Mouse (Mus musculus) layer of hippocampus, adult 2 months (tissue): ENCODE data around the gene Nr2c2ap. TPM values are rescaled to one million over a fixed set of nuclear protein-coding genes. Genes with fewer than 3 reads are reported as not detected.

Experiments
- DNase-seq, 2 experiments: peaks; one replicate each; pipeline ENCODE4 v3.0.0; 2022; ENCODE audit warnings: low spot score in 2 of 2
- H3K27ac ChIP-seq: fragments of 200-600 bp; 2 replicates; pipeline ENCODE4 v1.8.1; 2022
- H3K4me3 ChIP-seq: fragments of 200-600 bp; 2 replicates; pipeline ENCODE4 v1.8.1; 2022; ENCODE audit warnings: mild to moderate bottlenecking
- CTCF ChIP-seq: fragments of 200-600 bp; conservative IDR thresholded peaks from 2 replicates; pipeline ENCODE4 v1.8.1; 2022; ENCODE audit warnings: antibody characterized with exemption, mild to moderate bottlenecking, moderate library complexity
- long read RNA-seq, 2 experiments: library from polyadenylated mRNA; stranded (forward); transcript quantifications; one replicate each; pipeline ENCODE4 v2.0.0; 2021; ENCODE audit warnings: borderline mapping rate in 2 of 2
- total RNA-seq, 2 experiments: library from RNA; stranded (reverse); gene quantifications; 2 replicates each; pipeline ENCODE4 v1.2.3; 2021

Gene Nr2c2ap
- total RNA-seq: 10 to 100 TPM; 29.2 to 32.8 TPM
- long read RNA-seq, experiment 1, transcript Nr2c2ap-202 (4 exons, 1,078 nt): major isoform, 6 of 26 reads
- long read RNA-seq, experiment 1, partial matches to known transcripts: 1 of 26 reads
- long read RNA-seq, experiment 1, other reads (novel, unspliced or antisense): 18 of 26 reads
- long read RNA-seq, experiment 2, transcript Nr2c2ap-202 (4 exons, 1,078 nt): major isoform, 11 of 25 reads
- long read RNA-seq, experiment 2, partial matches to known transcripts: 2 of 25 reads
- long read RNA-seq, experiment 2, other reads (novel, unspliced or antisense): 10 of 25 reads

DNA sequence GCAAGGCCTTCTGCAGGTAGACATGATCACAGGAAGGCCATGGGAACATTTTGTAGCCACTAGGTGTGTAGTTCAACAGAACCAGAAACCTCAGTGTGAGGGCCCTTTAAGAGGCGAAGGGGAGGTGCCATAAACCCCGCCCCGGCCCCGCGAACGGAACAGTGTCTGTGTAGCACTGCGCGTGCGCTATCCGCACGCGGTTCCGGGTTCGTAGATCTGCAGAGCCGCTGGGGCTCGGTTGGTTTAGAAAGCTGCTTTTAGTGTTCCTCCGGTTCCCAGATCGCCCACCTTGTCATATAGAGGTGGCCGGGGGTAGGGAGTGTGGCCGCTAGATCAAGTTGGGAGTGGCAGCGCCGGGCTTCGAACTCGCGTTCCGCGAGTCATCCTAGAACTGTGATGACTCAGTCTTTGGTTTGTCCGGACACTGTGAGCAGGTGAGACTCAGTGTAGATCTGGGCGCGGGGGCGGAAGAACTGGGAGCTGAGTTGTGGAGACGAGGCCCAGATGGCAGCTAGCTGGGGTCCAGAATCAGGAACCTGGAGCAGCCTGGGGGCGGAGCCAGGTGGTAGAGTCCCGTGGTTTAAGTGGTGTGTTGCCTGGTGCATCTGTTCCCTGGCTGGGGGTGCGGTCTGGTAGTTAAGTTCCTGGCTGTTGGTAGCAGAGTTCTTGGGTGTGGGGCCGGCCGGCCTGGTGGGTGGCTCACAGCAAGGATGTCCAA lies at the start of gene Nr2c2ap:
Gene Nr2c2ap (plus strand): TSS at position 168 of the 718 bp plus-strand sequence.
- peak within 1 kb of the TSS; percentile 77 for H3K4me3 ChIP-seq
- TF ChIP-seq CTCF: peak; percentile 50
- H3K27ac ChIP-seq: peak within 1 kb of the TSS; percentile 90
- DNase-seq: peak; percentile 73 to 83

DNA sequence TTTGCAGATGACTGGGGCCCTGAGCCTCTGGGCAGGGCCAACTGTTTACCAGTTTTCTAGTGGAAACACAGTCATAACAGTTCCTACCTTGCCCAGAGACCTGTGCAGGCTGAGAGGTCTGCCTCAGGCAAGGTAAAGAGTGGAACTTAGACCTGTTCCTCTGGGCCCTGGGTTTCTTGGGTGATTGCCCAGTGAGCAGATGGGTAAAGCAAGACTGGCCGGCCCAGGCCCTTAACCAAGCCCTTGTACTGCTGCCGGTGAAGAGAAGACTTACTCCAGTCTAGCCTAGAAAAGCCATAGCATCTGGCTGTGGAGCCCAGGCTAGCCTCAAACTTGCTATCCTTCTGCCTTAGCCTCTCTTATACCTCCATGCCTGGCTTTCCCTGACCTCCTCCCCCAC lies 49.2 kb upstream of the Nr2c2ap start:
- no peak overlapping the region for H3K4me3 ChIP-seq
- H3K27ac ChIP-seq: no peak overlapping the region
- DNase-seq: no peak
- TF ChIP-seq CTCF: no peak

DNA sequence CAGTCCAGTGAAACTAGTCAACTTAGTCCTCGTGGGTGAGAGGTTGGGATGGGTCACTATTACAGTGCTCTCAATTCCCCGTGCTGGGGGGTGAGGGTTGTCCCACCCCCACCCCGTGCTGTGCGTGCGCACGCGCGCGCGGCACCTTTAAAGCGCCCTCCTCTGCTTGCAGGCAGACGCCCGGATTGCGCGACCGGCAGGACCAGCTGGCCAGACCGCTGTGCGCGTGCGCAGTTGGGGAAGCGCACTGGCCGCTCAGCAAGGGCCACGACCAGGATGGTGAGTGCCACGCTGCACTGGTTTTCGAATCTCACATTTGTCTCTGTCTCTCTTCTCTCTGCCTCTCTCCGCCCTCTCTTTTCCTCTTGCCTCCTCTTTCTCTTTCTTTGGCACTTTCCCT lies 47.8 kb upstream of the Nr2c2ap start, which contains the start of gene Hapln4:
Gene Hapln4 (plus strand): TSS at position 173 of the 400 bp plus-strand sequence.
- 0 out of 2 replicates have a peak, but pooled peaks have one; percentile 10 for TF ChIP-seq CTCF
- DNase-seq: peak; percentile 47 to 53
- peak within 1 kb of the TSS; percentile 56 for H3K4me3 ChIP-seq
- H3K27ac ChIP-seq: peak within 1 kb of the TSS; percentile 18; the same call in 1 of the 2 replicates

DNA sequence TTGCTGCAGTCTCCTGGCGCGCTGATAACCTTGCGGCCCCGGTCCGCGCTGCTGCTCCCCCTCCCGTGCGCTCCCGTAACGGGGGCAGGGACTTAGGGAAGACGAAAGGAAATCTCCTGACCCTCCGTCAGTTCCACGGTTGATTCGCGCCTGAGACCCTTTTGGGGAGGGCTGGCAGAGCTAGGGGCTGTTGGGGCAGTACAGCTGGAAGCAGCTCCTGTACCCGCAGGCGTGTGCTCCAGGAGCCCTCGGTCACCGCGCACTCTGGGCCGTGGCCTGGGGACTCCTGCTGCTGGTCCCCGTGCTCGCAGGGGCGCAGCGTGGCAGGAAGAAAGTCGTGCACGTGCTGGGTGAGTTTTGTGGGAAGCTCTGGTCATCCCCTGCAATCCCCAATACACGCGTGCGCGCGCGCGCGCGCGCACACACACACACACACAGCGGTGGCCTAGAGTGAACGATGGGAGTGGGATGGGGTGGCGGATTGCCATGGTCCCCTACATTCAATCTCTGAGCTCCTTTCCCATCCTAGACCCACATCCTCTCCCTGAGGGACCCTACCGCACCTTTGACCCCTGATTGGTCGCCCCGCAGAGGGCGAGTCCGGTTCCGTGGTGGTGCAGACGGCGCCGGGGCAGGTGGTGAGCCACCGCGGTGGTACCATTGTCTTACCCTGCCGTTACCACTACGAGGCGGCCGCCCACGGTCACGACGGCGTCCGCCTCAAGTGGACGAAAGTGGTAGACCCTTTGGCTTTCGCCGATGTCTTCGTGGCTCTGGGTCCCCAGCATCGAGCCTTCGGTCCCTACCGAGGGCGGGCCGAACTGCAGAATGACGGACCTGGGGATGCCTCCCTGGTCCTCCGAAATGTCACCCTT lies 46.7 kb upstream of the Nr2c2ap start:
- H3K27ac ChIP-seq: no peak overlapping the region
- peak; percentile 26; the same call in 1 of the 2 replicates for TF ChIP-seq CTCF
- no peak for DNase-seq
- peak overlapping the region; percentile 56 for H3K4me3 ChIP-seq

DNA sequence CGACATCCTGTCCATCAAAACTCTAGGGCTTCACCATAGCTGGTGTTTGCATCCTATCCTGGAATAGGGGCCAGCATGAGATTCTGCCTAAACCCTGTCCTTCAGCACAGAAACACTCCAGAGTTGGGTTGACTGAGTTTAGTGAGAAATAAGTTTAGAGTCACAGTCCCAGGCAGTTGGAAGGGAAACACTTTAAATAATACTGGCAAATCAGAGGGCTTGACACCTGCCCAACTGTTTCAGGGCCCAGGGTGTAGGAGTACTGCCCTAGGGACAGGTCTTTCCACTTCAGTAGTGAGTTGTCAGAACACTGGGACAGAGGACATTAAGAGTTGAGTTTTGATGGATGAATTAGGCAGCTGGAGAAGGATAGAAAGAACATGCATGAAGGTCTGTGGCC lies 45.0 kb upstream of the Nr2c2ap start:
- H3K4me3 ChIP-seq: no peak overlapping the region
- TF ChIP-seq CTCF: no peak
- H3K27ac ChIP-seq: no peak overlapping the region
- DNase-seq: no peak

DNA sequence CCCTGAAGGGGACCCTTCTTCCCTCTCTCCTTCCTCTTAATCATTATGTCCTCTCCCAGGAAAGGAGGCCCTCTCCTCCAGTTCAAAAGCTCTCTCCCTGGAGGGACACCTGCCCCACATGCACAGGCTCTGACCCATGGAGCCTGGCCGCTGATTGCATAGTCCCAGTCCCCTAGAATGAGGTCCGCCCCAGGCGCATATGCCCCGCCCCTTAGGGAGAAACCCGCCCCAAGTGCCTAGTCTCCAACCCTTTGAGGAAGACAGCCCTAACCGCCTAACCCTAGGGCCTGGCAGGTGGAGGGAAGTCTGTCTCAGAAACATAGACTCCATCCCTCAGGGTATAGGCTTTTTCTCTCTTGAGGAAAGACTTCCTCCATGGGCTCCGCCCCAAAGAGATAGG lies 43.9 kb upstream of the Nr2c2ap start:
- no peak for DNase-seq
- H3K27ac ChIP-seq: no peak overlapping the region
- no peak for TF ChIP-seq CTCF
- H3K4me3 ChIP-seq: no peak overlapping the region

DNA sequence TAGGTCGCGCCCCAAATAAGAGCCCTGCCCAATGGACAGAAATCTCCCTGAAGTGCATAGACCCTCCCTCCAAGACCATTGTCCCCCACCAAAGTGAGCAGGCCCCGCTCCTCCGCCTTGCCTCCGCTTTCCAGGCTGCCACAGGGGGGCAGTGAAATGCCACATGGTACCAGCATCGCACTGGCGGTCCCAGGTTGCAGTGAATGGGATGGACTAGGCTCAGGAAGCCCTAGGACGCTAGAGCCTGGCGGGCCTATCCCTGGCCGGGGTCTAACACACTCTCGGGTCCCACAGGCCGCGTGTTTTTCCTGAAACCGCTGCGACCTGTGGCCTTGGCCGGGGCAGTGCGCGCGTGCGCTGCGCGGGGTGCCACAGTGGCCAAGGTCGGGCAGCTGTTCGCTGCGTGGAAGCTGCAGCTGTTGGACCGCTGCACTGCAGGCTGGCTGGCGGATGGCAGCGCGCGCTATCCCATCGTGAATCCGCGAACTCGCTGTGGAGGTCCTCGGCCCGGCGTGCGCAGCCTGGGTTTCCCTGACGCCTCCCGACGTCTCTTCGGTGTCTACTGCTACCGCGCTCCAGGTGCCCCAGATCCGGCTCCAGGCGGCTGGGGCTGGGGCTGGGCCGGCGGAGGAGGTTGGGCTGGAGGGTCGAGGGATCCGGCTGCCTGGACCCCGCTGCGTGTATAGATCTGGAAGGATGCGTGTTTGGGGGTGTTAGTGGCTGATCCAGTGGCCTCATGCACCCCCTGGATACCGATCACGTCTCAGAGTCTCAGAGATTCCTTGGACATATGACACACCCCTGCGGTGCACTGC lies 43.1 kb upstream of the Nr2c2ap start:
- peak; percentile 54 to 73 for DNase-seq
- peak overlapping the region; percentile 60 for H3K4me3 ChIP-seq
- peak overlapping the region; percentile 57 for H3K27ac ChIP-seq
- peak; percentile 90 for TF ChIP-seq CTCF

DNA sequence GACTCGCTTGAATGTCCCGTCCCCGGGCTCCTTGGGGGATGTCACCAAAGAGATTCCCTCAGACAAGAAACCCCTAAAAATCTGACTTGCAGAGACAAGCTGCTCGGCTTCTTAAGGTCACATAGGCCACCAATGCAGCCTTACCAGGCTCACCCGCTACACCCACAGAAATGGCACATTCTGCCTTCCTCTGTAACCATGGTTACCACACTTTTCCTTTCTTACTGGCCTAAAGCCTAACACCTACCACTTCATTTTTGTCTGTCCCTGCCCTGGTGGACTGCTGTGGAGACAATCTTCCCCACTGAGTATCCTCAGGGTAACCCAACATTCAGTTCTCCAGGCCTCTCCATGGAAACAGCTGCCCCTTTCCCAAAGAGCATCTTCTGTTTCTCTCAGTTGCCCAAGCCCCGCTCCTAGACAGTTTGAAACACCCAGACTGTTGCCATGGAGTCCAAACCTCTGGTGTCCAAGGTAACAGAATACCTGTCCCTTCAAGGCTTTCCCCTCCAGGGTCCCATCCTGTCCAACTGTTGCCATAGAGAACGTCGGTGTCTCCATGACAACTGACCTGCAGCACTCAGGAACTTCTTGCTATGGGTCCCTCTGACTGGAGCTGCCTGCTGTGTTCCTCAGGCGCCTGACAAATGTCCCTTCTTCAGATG lies 41.7 kb upstream of the Nr2c2ap start:
- no peak for DNase-seq

DNA sequence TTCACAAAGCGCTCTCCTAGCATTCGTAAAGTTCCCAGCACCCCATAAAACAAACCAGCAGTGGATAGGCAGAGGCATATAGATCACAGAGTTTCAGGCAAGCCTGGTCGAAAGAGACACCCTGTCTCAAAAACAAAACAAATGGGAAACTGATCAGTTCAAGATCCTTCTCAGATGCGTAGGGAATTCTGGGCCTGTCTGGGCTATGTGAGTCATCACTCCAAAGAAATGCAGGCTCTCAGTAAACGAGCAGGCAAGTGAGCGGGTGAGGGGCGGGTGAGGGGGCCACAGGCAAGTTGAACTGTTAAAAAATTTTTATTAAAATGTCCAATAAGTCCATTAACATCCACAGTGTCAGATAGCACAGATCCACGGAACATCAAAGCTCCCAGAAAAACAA lies 38.3 kb upstream of the Nr2c2ap start:
- DNase-seq: peak in 1 of 2 experiments; percentile 32
- H3K4me3 ChIP-seq: no peak overlapping the region
- peak overlapping the region; percentile 29; the same call in 1 of the 2 replicates for H3K27ac ChIP-seq
- no peak for TF ChIP-seq CTCF

More for the DNA sequence above, 41.7 kb upstream of the Nr2c2ap start:
- no peak for TF ChIP-seq CTCF
- no peak overlapping the region for H3K27ac ChIP-seq
- no peak overlapping the region for H3K4me3 ChIP-seq

DNA sequence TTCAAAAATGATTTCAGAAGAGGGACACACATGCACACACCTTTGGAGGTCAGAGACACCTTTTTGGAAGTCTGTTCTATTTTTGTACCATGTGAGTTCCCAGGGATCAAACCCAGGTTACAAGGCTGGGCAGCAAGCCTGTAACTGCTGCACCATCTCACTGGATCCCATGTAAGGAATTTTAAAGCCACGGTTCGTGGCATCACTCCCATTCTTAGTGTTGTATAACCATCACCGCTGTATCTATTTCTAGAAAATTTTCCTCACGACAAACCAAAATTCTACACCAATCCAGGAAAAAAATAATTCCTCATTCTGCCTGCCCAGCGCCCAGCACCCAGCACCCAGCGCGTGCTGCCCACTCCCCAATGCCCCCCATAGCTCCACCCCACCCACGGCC lies 31.9 kb upstream of the Nr2c2ap start:
- H3K4me3 ChIP-seq: no peak overlapping the region
- no peak for TF ChIP-seq CTCF
- no peak for DNase-seq
- peak overlapping the region; percentile 85 for H3K27ac ChIP-seq

DNA sequence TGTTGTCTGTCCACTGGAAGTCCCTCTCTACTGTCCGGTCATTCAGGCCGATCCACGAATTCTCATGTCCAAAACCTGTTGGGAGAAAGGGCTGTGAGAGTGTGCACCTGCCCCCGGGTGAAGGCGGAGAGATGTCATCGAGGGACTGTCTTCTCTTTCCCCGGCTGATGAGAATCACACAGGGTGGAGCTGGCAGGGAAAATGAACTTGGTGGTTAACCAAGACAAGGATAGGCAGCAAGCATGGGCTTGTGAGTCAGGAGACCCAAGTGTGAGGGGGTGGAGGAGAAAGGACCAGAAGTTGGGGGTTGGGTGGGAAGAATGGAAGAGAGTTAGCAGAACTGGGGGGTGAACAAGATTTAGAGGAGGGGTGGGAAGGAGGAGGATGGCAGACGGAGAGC lies 30.9 kb upstream of the Nr2c2ap start:
- H3K27ac ChIP-seq: peak overlapping the region; percentile 85
- H3K4me3 ChIP-seq: no peak overlapping the region
- no peak for TF ChIP-seq CTCF
- DNase-seq: no peak

DNA sequence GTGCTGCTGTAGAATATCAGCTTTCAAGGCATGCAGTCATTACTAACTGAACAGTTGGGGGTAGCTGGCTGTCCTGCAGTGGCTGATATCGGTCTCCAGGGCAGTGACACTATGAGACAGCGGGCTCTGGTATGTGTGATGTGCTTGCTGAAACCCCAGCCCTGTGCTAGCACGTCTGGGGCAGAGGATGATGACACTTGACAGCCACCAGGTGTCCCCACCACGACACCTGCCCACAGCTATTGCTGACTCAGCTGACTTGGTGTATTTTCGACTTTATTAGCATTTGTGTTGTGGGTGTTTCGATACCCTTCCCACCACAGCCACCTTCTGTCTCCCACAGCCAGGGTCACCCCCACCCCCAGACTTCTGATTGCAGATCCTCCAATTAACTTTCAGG lies 26.6 kb upstream of the Nr2c2ap start:
- H3K27ac ChIP-seq: peak overlapping the region; percentile 46; the same call in 1 of the 2 replicates
- DNase-seq: peak in 1 of 2 experiments; percentile 49
- no peak overlapping the region for H3K4me3 ChIP-seq
- peak; percentile 78 for TF ChIP-seq CTCF
